31 mouse cellular contexts compared by ENCODE assay signal in genomic region chr2:130406178-130406577, GRCm38 (mm10). TPM values are rescaled to one million over a fixed set of nuclear protein-coding genes. Genes with fewer than 3 reads are reported as not detected.
DNase-seq lines count a peak whose midpoint lies in the region; ATAC-seq and TF ChIP-seq lines count a peak whose summit lies in the region.
"Had no signal": no experiment of that assay in that cellular context is flagged by ENCODE, and none has a peak within 500 bp of the region (broad histone marks: within the 10 kb centered on the region; RNA-seq: fewer than 3 reads in every experiment).

Gene Tmem239 (plus strand): TSS chr2:130406478.

- H3K9ac ChIP-seq in embryonic facial prominence, embryonic 11.5 days (replicated peaks; ENCODE audit: low read length) = no peak within 1 kb of the TSS
- H3K9ac ChIP-seq in heart, embryonic 12.5 days = no peak within 1 kb of the TSS
- H3K9ac ChIP-seq in heart, adult 2 months (ENCODE audit: low read depth, low read length) = no peak within 1 kb of the TSS
- H3K9ac ChIP-seq in hindbrain, embryonic 12.5 days = 0 out of 2 replicates have a peak within 1 kb of the TSS, but pooled peaks have one; percentile 8
- H3K9ac ChIP-seq in hindbrain, embryonic 16.5 days (ENCODE audit: low read depth, low read length) = no peak within 1 kb of the TSS
- H3K9ac ChIP-seq: embryonic facial prominence, embryonic 12.5 days; embryonic facial prominence, embryonic 15.5 days; forebrain, embryonic 12.5 days had no signal

- H3K36me3 ChIP-seq in embryonic facial prominence, embryonic 11.5 days (replicated peaks; ENCODE audit: control insufficient read depth, insufficient read depth, low read depth, low read length) = no peaks in the 10 kb centered on the region
- H3K36me3 ChIP-seq in embryonic facial prominence, embryonic 10.5 days (replicated peaks) = no peaks in the 10 kb centered on the region
- H3K36me3 ChIP-seq in heart, embryonic 12.5 days = no peaks in the 10 kb centered on the region
- H3K36me3 ChIP-seq in heart, adult 2 months (ENCODE audit: control insufficient read depth, insufficient read depth, low read length) = no peaks in the 10 kb centered on the region
- H3K36me3 ChIP-seq in hindbrain, embryonic 12.5 days = no peaks in the 10 kb centered on the region
- H3K36me3 ChIP-seq in hindbrain, embryonic 16.5 days (ENCODE audit: control insufficient read depth, insufficient read depth, low read length) = no peaks in the 10 kb centered on the region
- H3K36me3 ChIP-seq in testis, adult 2 months (ENCODE audit: control insufficient read depth, insufficient read depth, low read length) = no peaks in the 10 kb centered on the region
- H3K36me3 ChIP-seq: embryonic facial prominence, embryonic 12.5 days; embryonic facial prominence, embryonic 15.5 days; forebrain, embryonic 10.5 days; forebrain, embryonic 12.5 days; G1E had no signal

- no peak within 1 kb of the TSS for H3K27ac ChIP-seq in embryonic facial prominence, embryonic 11.5 days (replicated peaks; ENCODE audit: low read depth, low read length)
- no peak within 1 kb of the TSS for H3K27ac ChIP-seq in embryonic facial prominence, embryonic 10.5 days (replicated peaks)
- H3K27ac ChIP-seq in heart, embryonic 12.5 days (ENCODE audit: poor library complexity, severe bottlenecking) = no peak within 1 kb of the TSS
- H3K27ac ChIP-seq in heart, adult 2 months = no peak within 1 kb of the TSS
- H3K27ac ChIP-seq in hindbrain, embryonic 12.5 days = no peak within 1 kb of the TSS
- no peak within 1 kb of the TSS for H3K27ac ChIP-seq in hindbrain, embryonic 16.5 days (ENCODE audit: low read depth, low read length)
- peak within 1 kb of the TSS; percentile 49; the same call in 1 of the 2 replicates for H3K27ac ChIP-seq in testis, adult 2 months (ENCODE audit: control insufficient read depth, insufficient read depth, low read depth, low read length)
- H3K27ac ChIP-seq: embryonic facial prominence, embryonic 12.5 days; forebrain, embryonic 10.5 days; forebrain, embryonic 12.5 days had no signal

- intact Hi-C loops in heart, adult 2 months (cut with DNase I) = no loop called here

- 0 out of 2 replicates have a peak, but pooled peaks have one; percentile 26 for ATAC-seq in embryonic facial prominence, embryonic 11.5 days (replicated peaks; ENCODE audit: insufficient number of reproducible peaks, low FRiP score, low TSS enrichment, low read depth)
- ATAC-seq in heart, embryonic 12.5 days (ENCODE audit: insufficient number of reproducible peaks, low FRiP score) = 0 out of 2 replicates have a peak, but pooled peaks have one; percentile 18
- ATAC-seq in hindbrain, embryonic 12.5 days (ENCODE audit: low FRiP score) = no peak
- no peak for ATAC-seq in hindbrain, embryonic 16.5 days
- ATAC-seq: activated CD4-positive, CD25-positive, alpha-beta regulatory T cell, adult 4 months; CD4-positive, CD25-positive, alpha-beta regulatory T cell, adult 4 months; forebrain, embryonic 14.5 days; forebrain, embryonic 16.5 days; Patski had no signal

- no peak within 1 kb of the TSS for H3K4me2 ChIP-seq in embryonic facial prominence, embryonic 11.5 days (ENCODE audit: low read depth, low read length)
- no peak within 1 kb of the TSS for H3K4me2 ChIP-seq in heart, embryonic 12.5 days
- no peak within 1 kb of the TSS for H3K4me2 ChIP-seq in hindbrain, embryonic 12.5 days (replicated peaks)
- no peak within 1 kb of the TSS for H3K4me2 ChIP-seq in hindbrain, embryonic 16.5 days (ENCODE audit: low read length)
- H3K4me2 ChIP-seq: embryonic facial prominence, embryonic 12.5 days; embryonic facial prominence, embryonic 15.5 days; forebrain, embryonic 12.5 days had no signal

- no peaks in the 10 kb centered on the region for H3K27me3 ChIP-seq in embryonic facial prominence, embryonic 11.5 days (ENCODE audit: control insufficient read depth, insufficient read depth, low read length)
- H3K27me3 ChIP-seq in embryonic facial prominence, embryonic 10.5 days (replicated peaks; ENCODE audit: low read depth, poor library complexity, severe bottlenecking) = 0 out of 2 replicates have a peak, but pooled peaks cover 19% of the 10 kb centered on the region
- 0 out of 2 replicates have a peak, but pooled peaks cover 8% of the 10 kb centered on the region for H3K27me3 ChIP-seq in heart, embryonic 12.5 days (replicated peaks)
- H3K27me3 ChIP-seq in heart, adult 2 months (ENCODE audit: control insufficient read depth, insufficient read depth, low read length) = no peaks in the 10 kb centered on the region
- 0 out of 2 replicates have a peak, but pooled peaks cover 8% of the 10 kb centered on the region for H3K27me3 ChIP-seq in hindbrain, embryonic 12.5 days
- H3K27me3 ChIP-seq in hindbrain, embryonic 16.5 days (replicated peaks; ENCODE audit: control insufficient read depth, insufficient read depth, low read length) = no peaks in the 10 kb centered on the region
- H3K27me3 ChIP-seq in testis, adult 2 months (ENCODE audit: control insufficient read depth, insufficient read depth, low read length) = no peaks in the 10 kb centered on the region
- H3K27me3 ChIP-seq: CH12.LX; embryonic facial prominence, embryonic 12.5 days; embryonic facial prominence, embryonic 15.5 days; Patski had no signal

- 72% methylated on average over 2 of the region's 2 CpGs for WGBS in embryonic facial prominence, embryonic 11.5 days
- 74% methylated on average over 2 of the region's 2 CpGs for WGBS in embryonic facial prominence, embryonic 10.5 days
- WGBS in heart, embryonic 12.5 days = 76% methylated on average over 2 of the region's 2 CpGs
- 83% methylated on average over 2 of the region's 2 CpGs for WGBS in heart, adult 2 months
- 75% methylated on average over 2 of the region's 2 CpGs for WGBS in hindbrain, embryonic 12.5 days
- WGBS in hindbrain, embryonic 16.5 days = 86% methylated on average over 2 of the region's 2 CpGs

- no peak for DNase-seq in embryonic facial prominence, embryonic 11.5 days (ENCODE audit: low spot score)
- DNase-seq in embryonic facial prominence, embryonic 10.5 days (ENCODE audit: low spot score) = no peak
- DNase-seq in heart, adult 2 months = no peak
- DNase-seq in testis, postnatal 14 days (ENCODE audit: low spot score) = no peak
- DNase-seq: adrenal gland, adult 8-10 months; adrenal gland, postnatal 14 days; adrenal gland, postnatal 36 days; B cell, adult 2 months; cerebellum, adult 11-12 months; cerebellum, adult 2 months; cerebellum, adult 9-10 months; cerebellum, postnatal 10 days; cerebellum, postnatal 25 days had no signal

- no peaks in the 10 kb centered on the region for H3K4me1 ChIP-seq in embryonic facial prominence, embryonic 11.5 days (ENCODE audit: control insufficient read depth, insufficient read depth, low read length)
- peaks cover 35% of the 10 kb centered on the region for H3K4me1 ChIP-seq in embryonic facial prominence, embryonic 10.5 days
- no peaks in the 10 kb centered on the region for H3K4me1 ChIP-seq in heart, embryonic 12.5 days (replicated peaks)
- no peaks in the 10 kb centered on the region for H3K4me1 ChIP-seq in heart, adult 2 months (ENCODE audit: control insufficient read depth, insufficient read depth, low read length)
- 0 out of 2 replicates have a peak, but pooled peaks cover 2% of the 10 kb centered on the region for H3K4me1 ChIP-seq in hindbrain, embryonic 12.5 days
- no peaks in the 10 kb centered on the region for H3K4me1 ChIP-seq in hindbrain, embryonic 16.5 days (ENCODE audit: control insufficient read depth, insufficient read depth, low read depth, low read length)
- H3K4me1 ChIP-seq in testis, adult 2 months (ENCODE audit: control insufficient read depth, insufficient read depth, low read length) = peaks cover under 1% of the 10 kb centered on the region; the same call in 1 of the 2 replicates

- no peaks in the 10 kb centered on the region for H3K9me3 ChIP-seq in embryonic facial prominence, embryonic 11.5 days (replicated peaks; ENCODE audit: control insufficient read depth, low read length)
- H3K9me3 ChIP-seq in embryonic facial prominence, embryonic 10.5 days = no peaks in the 10 kb centered on the region
- H3K9me3 ChIP-seq in heart, embryonic 12.5 days (replicated peaks) = no peaks in the 10 kb centered on the region
- H3K9me3 ChIP-seq in hindbrain, embryonic 12.5 days (replicated peaks) = no peaks in the 10 kb centered on the region
- no peaks in the 10 kb centered on the region for H3K9me3 ChIP-seq in hindbrain, embryonic 16.5 days (ENCODE audit: control insufficient read depth, low read length)
- H3K9me3 ChIP-seq: embryonic facial prominence, embryonic 12.5 days; embryonic facial prominence, embryonic 15.5 days; forebrain, embryonic 10.5 days; forebrain, embryonic 12.5 days; G1E had no signal

- no peaks in the 10 kb centered on the region for H3K79me2 ChIP-seq in heart, adult 2 months (replicated peaks; ENCODE audit: control insufficient read depth, insufficient read depth, low read length)

- TF ChIP-seq EP300 in heart, adult 2 months (IDR thresholded peaks at IDR 0.05; ENCODE audit: insufficient read depth, low read depth, low read length) = no peak

- no peak for TF ChIP-seq POLR2A in heart, adult 2 months (IDR thresholded peaks at IDR 0.05; ENCODE audit: insufficient read depth, low read depth, low read length)
- 0 out of 2 replicates have a peak, but pooled peaks have one; percentile 49 for TF ChIP-seq POLR2A in testis, adult 2 months (IDR thresholded peaks at IDR 0.05; ENCODE audit: control insufficient read depth, low read depth, low read length)

- no peak for TF ChIP-seq CTCF in heart, adult 2 months (IDR thresholded peaks at IDR 0.05)
- TF ChIP-seq CTCF in testis, adult 2 months (IDR thresholded peaks at IDR 0.05; ENCODE audit: control insufficient read depth, insufficient read depth, insufficient replicate concordance, low read depth, low read length) = no peak

- H3K4me3 ChIP-seq in embryonic facial prominence, embryonic 11.5 days (ENCODE audit: low read depth, low read length) = no peak within 1 kb of the TSS
- H3K4me3 ChIP-seq in embryonic facial prominence, embryonic 10.5 days = no peak within 1 kb of the TSS
- no peak within 1 kb of the TSS for H3K4me3 ChIP-seq in heart, embryonic 12.5 days
- H3K4me3 ChIP-seq in heart, adult 2 months = no peak within 1 kb of the TSS
- no peak within 1 kb of the TSS for H3K4me3 ChIP-seq in hindbrain, embryonic 12.5 days
- no peak within 1 kb of the TSS for H3K4me3 ChIP-seq in hindbrain, embryonic 16.5 days (ENCODE audit: low read length)
- peak within 1 kb of the TSS; percentile 62 for H3K4me3 ChIP-seq in testis, adult 2 months (ENCODE audit: control insufficient read depth, low read depth, low read length)
- H3K4me3 ChIP-seq: embryonic facial prominence, embryonic 12.5 days; embryonic facial prominence, embryonic 15.5 days; erythroblast, embryonic 14.5 days; forebrain, embryonic 10.5 days; forebrain, embryonic 12.5 days had no signal

RNA-seq across cellular contexts. Expression of gene Tmem239, which starts in this region (rescaled TPM):
- not detected in 2 replicates for polyA plus RNA-seq in embryonic facial prominence, embryonic 11.5 days (2014; fragmentation: Nextera tagmentation; extraction: Ambion mirVana)
- polyA plus RNA-seq in embryonic facial prominence, embryonic 10.5 days (2016; fragmentation: Nextera tagmentation; extraction: Ambion mirVana) = not detected in 2 replicates
- polyA plus RNA-seq in heart, embryonic 12.5 days (2016; fragmentation: Nextera tagmentation; extraction: Ambion mirVana) = not detected in 2 replicates
- not detected for total RNA-seq in heart, adult 2 months (2021)
- polyA plus RNA-seq in heart, adult 2 months (2012; rRNA removed) = not detected in 2 replicates
- polyA plus RNA-seq in hindbrain, embryonic 12.5 days (2016; fragmentation: Nextera tagmentation; extraction: Ambion mirVana) = not detected in 2 replicates
- polyA plus RNA-seq in hindbrain, embryonic 16.5 days (2015; fragmentation: Nextera tagmentation; extraction: Ambion mirVana) = 0.12 and 0.28 TPM in 2 replicates
- polyA plus RNA-seq in testis, adult 2 months (2012; rRNA removed) = 251 and 255 TPM in 2 replicates
- total RNA-seq: adrenal gland, adult 18-20 months; adrenal gland, adult 8-10 months; adrenal gland, postnatal 14 days; adrenal gland, postnatal 36 days; CH12.LX; G1E had no signal
- polyA plus RNA-seq: activated CD4-positive, CD25-positive, alpha-beta regulatory T cell, adult 4 months; CD4-positive, CD25-positive, alpha-beta regulatory T cell, adult 4 months; cerebellum, adult 2 months; cortical plate, adult 2 months; embryonic facial prominence, embryonic 15.5 days; erythroblast, embryonic 14.5 days; forebrain, embryonic 10.5 days; forebrain, embryonic 12.5 days; forebrain, embryonic 14.5 days; G1E; Patski had no signal

Comparison
In these comparisons a context has a peak if more than half of its experiments do, and no peak if none do; other contexts are left out.
1. RNA of gene Tmem239 (polyA plus RNA-seq): 251 to 255 TPM in testis, adult 2 months; 0.12 to 0.28 TPM in hindbrain, embryonic 16.5 days, not detected in heart, adult 2 months, not detected in embryonic facial prominence, embryonic 11.5 days, not detected in embryonic facial prominence, embryonic 10.5 days, not detected in heart, embryonic 12.5 days and not detected in hindbrain, embryonic 12.5 days; every median in the first group is over 100 times any median in the second.
2. Peak in ATAC-seq in embryonic facial prominence, embryonic 11.5 days; RNA of the gene not detected or under 1 TPM.
3. Peak in ATAC-seq in heart, embryonic 12.5 days; RNA of the gene not detected or under 1 TPM.